In the genomic region with DNA sequence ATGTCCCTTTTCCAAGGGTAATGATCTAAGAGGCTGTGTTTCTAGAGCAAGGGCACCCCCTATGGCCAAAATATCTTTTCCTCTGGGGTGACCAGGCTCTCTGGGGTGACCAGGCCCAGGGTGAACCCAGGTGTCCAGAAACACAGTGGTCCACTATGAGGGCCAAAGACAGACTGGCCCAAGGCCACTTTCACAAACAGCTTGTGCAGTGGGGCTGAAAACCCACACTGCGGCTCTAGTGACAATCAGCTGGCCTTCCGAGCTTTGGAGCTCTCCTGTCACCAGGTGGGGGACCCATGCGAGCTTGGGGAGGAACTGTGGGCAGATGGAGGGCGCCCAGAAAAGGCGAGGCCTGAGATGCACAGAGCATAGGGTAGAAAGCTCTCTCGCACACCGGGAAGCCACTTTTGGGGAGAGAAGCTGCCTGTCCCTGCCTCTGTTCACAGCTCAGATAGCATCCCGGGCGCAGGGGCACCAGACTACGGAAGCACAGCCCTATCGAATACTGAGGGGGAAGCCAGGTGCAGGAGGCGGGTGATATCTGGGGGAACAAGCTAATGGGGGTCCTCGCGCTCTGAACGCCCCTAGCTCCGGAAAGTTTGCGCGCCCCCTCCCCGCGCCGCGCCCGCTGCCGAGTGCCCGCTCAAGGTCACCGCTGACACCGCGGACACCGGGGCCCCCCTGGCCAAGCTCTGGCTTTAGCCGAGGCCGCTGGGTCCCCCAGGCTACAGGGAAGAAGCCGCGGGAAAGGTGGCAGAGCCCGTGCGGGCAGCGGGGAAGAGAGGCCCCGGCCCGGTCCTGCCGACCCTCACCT, we compare ENCODE assay signal across 7 mouse cellular contexts. TPM values are rescaled to one million over a fixed set of nuclear protein-coding genes. Genes with fewer than 3 reads are reported as not detected.
DNase-seq lines count a peak whose midpoint lies in the region; ATAC-seq and TF ChIP-seq lines count a peak whose summit lies in the region.

No protein-coding gene starts in this region.

- no peaks in the 10 kb centered on the region for H3K4me1 ChIP-seq in ES-Bruce4 (ENCODE audit: control insufficient read depth, insufficient read depth, low read length)
- H3K4me1 ChIP-seq in embryonic facial prominence, embryonic 10.5 days: peaks cover 12% of the 10 kb centered on the region
- H3K4me1 ChIP-seq in hindbrain, postnatal 0 days (ENCODE audit: insufficient read depth, low read length): no peaks in the 10 kb centered on the region
- H3K4me1 ChIP-seq in limb, embryonic 11.5 days (ENCODE audit: control insufficient read depth, insufficient read depth, low read length): no peaks in the 10 kb centered on the region

- TF ChIP-seq POLR2A in ES-Bruce4 (IDR thresholded peaks at IDR 0.05; ENCODE audit: insufficient read depth, low read length): no peak

- peak overlapping the region; percentile 63 for H3K9ac ChIP-seq in ES-Bruce4 (ENCODE audit: low read depth, poor library complexity, severe bottlenecking)
- H3K9ac ChIP-seq in hindbrain, postnatal 0 days (replicated peaks; ENCODE audit: low read length): peak overlapping the region; percentile 67
- H3K9ac ChIP-seq in limb, embryonic 11.5 days (ENCODE audit: low read length): no peak overlapping the region

- WGBS in embryonic facial prominence, embryonic 10.5 days: 2% methylated on average over 39 of the region's 39 CpGs
- 1% methylated on average over 29 of the region's 39 CpGs for WGBS in hindbrain, postnatal 0 days
- 3% methylated on average over 29 of the region's 39 CpGs for WGBS in limb, embryonic 11.5 days

- H3K9me3 ChIP-seq in ES-Bruce4 (replicated peaks; ENCODE audit: control insufficient read depth, insufficient read depth, low read length, poor library complexity, severe bottlenecking): no peaks in the 10 kb centered on the region
- no peaks in the 10 kb centered on the region for H3K9me3 ChIP-seq in embryonic facial prominence, embryonic 10.5 days
- no peaks in the 10 kb centered on the region for H3K9me3 ChIP-seq in hindbrain, postnatal 0 days (ENCODE audit: low read length)
- no peaks in the 10 kb centered on the region for H3K9me3 ChIP-seq in limb, embryonic 11.5 days (ENCODE audit: control insufficient read depth, low read length)

- TF ChIP-seq EP300 in ES-Bruce4 (IDR thresholded peaks at IDR 0.05; ENCODE audit: insufficient read depth, low read depth, low read length): no peak

- ATAC-seq in hindbrain, postnatal 0 days: peak; percentile 59
- ATAC-seq in limb, embryonic 11.5 days (ENCODE audit: insufficient number of reproducible peaks, low FRiP score, low TSS enrichment, low read depth): no peak

- H3K4me3 ChIP-seq in ES-Bruce4 (ENCODE audit: low read depth, low read length): peak overlapping the region; percentile 47
- peak overlapping the region; percentile 65 for H3K4me3 ChIP-seq in embryonic facial prominence, embryonic 10.5 days
- H3K4me3 ChIP-seq in hindbrain, postnatal 0 days (ENCODE audit: low read length): peak overlapping the region; percentile 47
- H3K4me3 ChIP-seq in limb, embryonic 11.5 days (ENCODE audit: low read depth, low read length): peak overlapping the region; percentile 36

- no peak overlapping the region for H3K27ac ChIP-seq in ES-Bruce4 (ENCODE audit: insufficient read depth, low read length)
- H3K27ac ChIP-seq in embryonic facial prominence, embryonic 10.5 days (replicated peaks): no peak overlapping the region; the same call in 1 of the 2 replicates
- peak overlapping the region; percentile 46; the same call in 1 of the 2 replicates for H3K27ac ChIP-seq in hindbrain, postnatal 0 days
- H3K27ac ChIP-seq in limb, embryonic 11.5 days (replicated peaks; ENCODE audit: low read depth, low read length): no peak overlapping the region

- H3K27me3 ChIP-seq in ES-Bruce4 (ENCODE audit: control insufficient read depth, insufficient read depth, low read length, poor library complexity, severe bottlenecking): peaks cover 7% of the 10 kb centered on the region; the same call in 1 of the 2 replicates
- H3K27me3 ChIP-seq in embryonic facial prominence, embryonic 10.5 days (replicated peaks; ENCODE audit: low read depth, poor library complexity, severe bottlenecking): peaks cover 81% of the 10 kb centered on the region
- no peaks in the 10 kb centered on the region for H3K27me3 ChIP-seq in hindbrain, postnatal 0 days (ENCODE audit: insufficient read depth, low read length)
- peaks cover 45% of the 10 kb centered on the region for H3K27me3 ChIP-seq in limb, embryonic 11.5 days (ENCODE audit: control insufficient read depth, insufficient read depth, low read length)

- H3K4me2 ChIP-seq in hindbrain, postnatal 0 days (ENCODE audit: low read depth, low read length): peak overlapping the region; percentile 71
- peak overlapping the region; percentile 87 for H3K4me2 ChIP-seq in limb, embryonic 11.5 days (ENCODE audit: low read depth, severe bottlenecking)

- TF ChIP-seq CTCF in ES-Bruce4 (IDR thresholded peaks at IDR 0.05; ENCODE audit: low read depth, low read length): no peak
- peak; percentile 56 for TF ChIP-seq CTCF in hindbrain, postnatal 0 days (IDR thresholded peaks at IDR 0.05; ENCODE audit: low read depth)

- peak; percentile 4 to 23 for DNase-seq in adrenal gland, adult 18-20 months (ENCODE audit: low spot score in 2 of 2)
- DNase-seq in embryonic facial prominence, embryonic 10.5 days (ENCODE audit: low spot score): peak; percentile 26
- DNase-seq in hindbrain, postnatal 0 days (ENCODE audit: low spot score): peak; percentile 57
- DNase-seq in limb, embryonic 11.5 days (ENCODE audit: low spot score): peak; percentile 38
- DNase-seq in retina, postnatal 1 day: peak; percentile 51
- no peak for DNase-seq in gastrocnemius, adult 8-10 months (ENCODE audit: low spot score in 2 of 2)

- H3K36me3 ChIP-seq in ES-Bruce4 (ENCODE audit: control insufficient read depth, insufficient read depth, low read length, poor library complexity, severe bottlenecking): no peaks in the 10 kb centered on the region
- no peaks in the 10 kb centered on the region for H3K36me3 ChIP-seq in embryonic facial prominence, embryonic 10.5 days (replicated peaks)
- no peaks in the 10 kb centered on the region for H3K36me3 ChIP-seq in hindbrain, postnatal 0 days (ENCODE audit: insufficient read depth, low read length)
- H3K36me3 ChIP-seq in limb, embryonic 11.5 days (ENCODE audit: control insufficient read depth, insufficient read depth, low read length): no peaks in the 10 kb centered on the region

RNA-seq across cellular contexts. Expression of gene Atp2b2, which starts 1.1 kb away (rescaled TPM):
- 0.15 and 0.42 TPM in 2 replicates for polyA plus RNA-seq in ES-Bruce4 (2011; ENCODE audit: insufficient read depth, insufficient read length, low read depth, missing spikeins)
- total RNA-seq in adrenal gland, adult 18-20 months (2021): 1 to 10 TPM; 3.4 to 4.9 TPM
- 0.92 and 1.1 TPM in 2 replicates for polyA plus RNA-seq in embryonic facial prominence, embryonic 10.5 days (2016; fragmentation: Nextera tagmentation; extraction: Ambion mirVana)
- 119 and 127 TPM in 2 replicates for total RNA-seq in hindbrain, postnatal 0 days (2014; rRNA removed)
- polyA plus RNA-seq in hindbrain, postnatal 0 days (2015; fragmentation: Nextera tagmentation; extraction: Ambion mirVana): 57.9 and 58.8 TPM in 2 replicates
- 0.07 and 0.09 TPM in 2 replicates for polyA plus RNA-seq in limb, embryonic 11.5 days (2014; fragmentation: Nextera tagmentation; extraction: Ambion mirVana)
- total RNA-seq in gastrocnemius, adult 8-10 months (2022): under 1 TPM; 0.22 to 0.40 (median 0.34) TPM

Comparison
In these comparisons a context has a peak if more than half of its experiments do, and no peak if none do; other contexts are left out.
1. DNase-seq: peak in adrenal gland, adult 18-20 months (2 of 2), embryonic facial prominence, embryonic 10.5 days (single experiment), hindbrain, postnatal 0 days (single experiment), limb, embryonic 11.5 days (single experiment) and retina, postnatal 1 day (single experiment); none in gastrocnemius, adult 8-10 months (0 of 2).
2. RNA of gene Atp2b2, which starts 1.1 kb away (polyA plus RNA-seq): 57.9 to 58.8 TPM in hindbrain, postnatal 0 days; 0.92 to 1.1 TPM in embryonic facial prominence, embryonic 10.5 days, 0.15 to 0.42 TPM in ES-Bruce4 and 0.07 to 0.09 TPM in limb, embryonic 11.5 days; every median in the first group is over 10 times any median in the second.
3. Peak in every context shown above with its lines, with median percentiles within 50 percentile points of each other: H3K4me3 ChIP-seq.